Mouse (Mus musculus) left cerebral cortex, postnatal 36 days (tissue): Measurements from ENCODE around the gene Jazf1. TPM values are rescaled to one million over a fixed set of nuclear protein-coding genes. Genes with fewer than 3 reads are reported as not detected.

Experiments used
- DNase-seq, 2 experiments: peaks; one replicate each; pipeline ENCODE4 v3.0.0; 2021 to 2022; ENCODE audit warnings: low spot score in 2 of 2, mixed read lengths in 1 of 2
- intact Hi-C: fragments of 180-260 bp; cut with DNase I; formaldehyde crosslinking; loops from one replicate; pipeline ENCODE4 v1.15.1; 2025
- total RNA-seq, 2 experiments: library from RNA; stranded (reverse); gene quantifications; 2 replicates each; pipeline ENCODE4 v1.2.3; 2021

The Jazf1 gene
- total RNA-seq, 2 experiments from 2014 or later: 29.1 to 30.3 TPM

GRCm38 (mm10) chr6:52921248-52921647 is 147.2 kb downstream of the Jazf1 start:
- intact Hi-C loops: no loop called here
- no peak for DNase-seq

GRCm38 (mm10) chr6:52920719-52921118 is 147.7 kb downstream of the Jazf1 start:
- intact Hi-C loops: no loop called here
- no peak for DNase-seq

- DNase-seq: no peak
- intact Hi-C loops: loop anchor here (2.0 to 10.0 kb wide), 3 partner anchors 77 to 662 kb away; no protein-coding TSS in a partner anchor
Observed at GRCm38 (mm10) chr6:52919442-52919841, 149.0 kb downstream of the Jazf1 start.

- peak; percentile 57 to 64 for DNase-seq
- intact Hi-C loops: loop anchor here (2.0 to 10.0 kb wide), 3 partner anchors 76 to 662 kb away; no protein-coding TSS in a partner anchor
Observed at GRCm38 (mm10) chr6:52918980-52919379, 149.5 kb downstream of the Jazf1 start.

- no peak for DNase-seq
- intact Hi-C loops: loop anchor here (5.0 to 10.0 kb wide), 2 partner anchors 173 to 660 kb away; no protein-coding TSS in a partner anchor
Observed at GRCm38 (mm10) chr6:52917471-52917870, 151.0 kb downstream of the Jazf1 start.

GRCm38 (mm10) chr6:52916836-52917376 is 151.5 kb downstream of the Jazf1 start:
- DNase-seq: no peak
- intact Hi-C loops: loop anchor here (5.0 to 10.0 kb wide), 2 partner anchors 172 to 660 kb away; no protein-coding TSS in a partner anchor

GRCm38 (mm10) chr6:52914921-52915320 is 153.5 kb downstream of the Jazf1 start:
- intact Hi-C loops: loop anchor here (5.0 to 10.0 kb wide), 2 partner anchors 170 to 658 kb away; no protein-coding TSS in a partner anchor

GRCm38 (mm10) chr6:52912143-52912918 is 156.1 kb downstream of the Jazf1 start:
- intact Hi-C loops: loop anchor here (10.0 kb wide), 1 partner anchor 168 kb away; no protein-coding TSS in a partner anchor
- DNase-seq: no peak

More at GRCm38 (mm10) chr6:52914921-52915320, 153.5 kb downstream of the Jazf1 start:
- DNase-seq: no peak

- intact Hi-C loops: no loop called here
- DNase-seq: no peak
Observed at GRCm38 (mm10) chr6:52906801-52907200, 161.6 kb downstream of the Jazf1 start.

GRCm38 (mm10) chr6:52905100-52905499 is 163.3 kb downstream of the Jazf1 start:
- intact Hi-C loops: no loop called here
- no peak for DNase-seq

- DNase-seq: no peak
Observed at GRCm38 (mm10) chr6:52903226-52903960, 165.0 kb downstream of the Jazf1 start.

GRCm38 (mm10) chr6:52899574-52900245 is 168.7 kb downstream of the Jazf1 start:
- DNase-seq: no peak
- intact Hi-C loops: no loop called here

More at GRCm38 (mm10) chr6:52903226-52903960, 165.0 kb downstream of the Jazf1 start:
- intact Hi-C loops: no loop called here

- intact Hi-C loops: no loop called here
- DNase-seq: no peak
Observed at GRCm38 (mm10) chr6:52895075-52895474, 173.4 kb downstream of the Jazf1 start.

GRCm38 (mm10) chr6:52894501-52894823 is 174.0 kb downstream of the Jazf1 start:
- no peak for DNase-seq
- intact Hi-C loops: no loop called here

- intact Hi-C loops: no loop called here
- DNase-seq: no peak
Observed at GRCm38 (mm10) chr6:52893811-52894500, 174.5 kb downstream of the Jazf1 start.

- no peak for DNase-seq
- intact Hi-C loops: no loop called here
Observed at GRCm38 (mm10) chr6:52892978-52893377, 175.5 kb downstream of the Jazf1 start.

- intact Hi-C loops: no loop called here
- no peak for DNase-seq
Observed at GRCm38 (mm10) chr6:52887541-52888203, 180.8 kb downstream of the Jazf1 start.

GRCm38 (mm10) chr6:52883773-52884172 is 184.7 kb downstream of the Jazf1 start:
- intact Hi-C loops: no loop called here
- DNase-seq: no peak

- intact Hi-C loops: no loop called here
- DNase-seq: no peak
Observed at GRCm38 (mm10) chr6:52877176-52877575, 191.3 kb downstream of the Jazf1 start.
